Mouse (Mus musculus) 3134 (cell line): Measurements from ENCODE around the gene Slc16a8.
"Not testable (repeated sequence)": the region's sequence is repeated elsewhere in the genome, so short reads cannot be mapped to it uniquely, and the experiment has no call there.

Source experiments
- DNase-seq: peaks from one replicate; pipeline ENCODE4 v3.0.0-alpha.2; 2011; ENCODE audit warnings: low spot score; ENCODE audit not compliant: insufficient read length; ENCODE audit errors: extremely low read depth

The Slc16a8 gene

GRCm38 (mm10) chr15:79263726-79264125 lies 9.2 kb upstream of the Slc16a8 start:
- no peak for DNase-seq

GRCm38 (mm10) chr15:79262786-79263309 lies 8.3 kb upstream of the Slc16a8 start:
- DNase-seq, result no peak

GRCm38 (mm10) chr15:79262375-79262774 lies 7.8 kb upstream of the Slc16a8 start:
- DNase-seq, result no peak

- DNase-seq, result no peak
These were observed 7.2 kb upstream of the Slc16a8 start for GRCm38 (mm10) chr15:79261757-79262156.

- DNase-seq, result no peak
These were observed 6.6 kb upstream of the Slc16a8 start for GRCm38 (mm10) chr15:79261095-79261725.

- no peak for DNase-seq
These were observed 4.0 kb upstream of the Slc16a8 start for GRCm38 (mm10) chr15:79258521-79258920.

GRCm38 (mm10) chr15:79252580-79252979 lies 2.0 kb downstream of the Slc16a8 start:
- no peak for DNase-seq

GRCm38 (mm10) chr15:79251781-79252491 lies 2.6 kb downstream of the Slc16a8 start:
- no peak for DNase-seq

GRCm38 (mm10) chr15:79251168-79251567 lies 3.4 kb downstream of the Slc16a8 start:
- DNase-seq, result no peak

GRCm38 (mm10) chr15:79250236-79250635 lies 4.3 kb downstream of the Slc16a8 start:
- DNase-seq, result no peak

- no peak for DNase-seq
These were observed 9.2 kb downstream of the Slc16a8 start for GRCm38 (mm10) chr15:79245321-79245720.

GRCm38 (mm10) chr15:79244071-79244893 lies 10.3 kb downstream of the Slc16a8 start:
- no peak for DNase-seq

- DNase-seq, result peak; percentile 76
These were observed 11.1 kb downstream of the Slc16a8 start for GRCm38 (mm10) chr15:79243234-79244042.

- DNase-seq, result no peak
These were observed 11.9 kb downstream of the Slc16a8 start for GRCm38 (mm10) chr15:79242574-79243233.

GRCm38 (mm10) chr15:79238036-79238435 lies 16.5 kb downstream of the Slc16a8 start:
- no peak for DNase-seq

GRCm38 (mm10) chr15:79235268-79235667 lies 19.3 kb downstream of the Slc16a8 start:
- DNase-seq, result no peak

GRCm38 (mm10) chr15:79229058-79229821 lies 25.3 kb downstream of the Slc16a8 start, which contains the start of the genes Pick1 and Gm49486:
Gene Pick1 (plus strand): TSS chr15:79229173.
Gene Gm49486 (plus strand): TSS chr15:79229391.
- peak; percentile 86 for DNase-seq

- not testable (repeated sequence) for DNase-seq
These were observed 28.8 kb downstream of the Slc16a8 start for GRCm38 (mm10) chr15:79225780-79226179.

GRCm38 (mm10) chr15:79224685-79225084 lies 29.9 kb downstream of the Slc16a8 start:
- DNase-seq, result peak; percentile 66
